Mouse (Mus musculus) MEL (cell line): ENCODE results near the gene Stac.

Experiments
- CTCF ChIP-seq, 3 experiments: IDR thresholded peaks in 2 of 3; conservative IDR thresholded peaks in 1 of 3; 2 replicates each; pipeline ENCODE4 v1.5.1; 2011 to 2012; ENCODE audit warnings: low read length in 3 of 3, low read depth in 2 of 3, mild to moderate bottlenecking in 2 of 3, improper control_type of control experiment in 1 of 3, inconsistent platforms in 1 of 3, mixed read lengths in 1 of 3, moderate library complexity in 1 of 3; ENCODE audit not compliant: control insufficient read depth in 1 of 3, insufficient read depth in 1 of 3, poor library complexity in 1 of 3, severe bottlenecking in 1 of 3
- GATA1 ChIP-seq: IDR thresholded peaks from 2 replicates; pipeline ENCODE4 v1.6.1; 2011; ENCODE audit warnings: low read depth, low read length, improper control_type of control experiment
- HCFC1 ChIP-seq: IDR thresholded peaks from 2 replicates; pipeline ENCODE4 v1.6.1; 2012; ENCODE audit warnings: low read depth, mild to moderate bottlenecking, inconsistent platforms, low read length, improper control_type of control experiment, moderate library complexity
- JUND ChIP-seq: IDR thresholded peaks from 2 replicates; pipeline ENCODE4 v1.6.1; 2011; ENCODE audit warnings: low read depth, mild to moderate bottlenecking, improper control_type of control experiment, low read length
- POLR2A ChIP-seq, 2 experiments: IDR thresholded peaks; 2 replicates each; pipeline ENCODE4 v1.6.1; 2011 to 2012; ENCODE audit warnings: low read length in 2 of 2, mild to moderate bottlenecking in 2 of 2, control low read depth in 1 of 2, improper control_type of control experiment in 1 of 2, low read depth in 1 of 2, moderate library complexity in 1 of 2; ENCODE audit not compliant: control insufficient read depth in 1 of 2, insufficient read depth in 1 of 2, poor library complexity in 1 of 2
- USF2 ChIP-seq, 2 experiments: IDR thresholded peaks; 2 replicates each; pipeline ENCODE4 v1.6.1; 2011 to 2012; ENCODE audit warnings: improper control_type of control experiment in 2 of 2, low read length in 2 of 2, borderline replicate concordance in 1 of 2, inconsistent platforms in 1 of 2, low read depth in 1 of 2, mild to moderate bottlenecking in 1 of 2; ENCODE audit not compliant: insufficient read depth in 1 of 2

GRCm38 (mm10) chr9:111534744-111535423, 155.3 kb downstream of the Stac start:
- no peak for TF ChIP-seq GATA1
- TF ChIP-seq POLR2A (IDR thresholded peaks at IDR 0.05; ENCODE audit: control insufficient read depth in 1 of 2, insufficient read depth in 1 of 2, low read depth in 1 of 2, low read length in 2 of 2, poor library complexity in 1 of 2), result no peak
- no peak for TF ChIP-seq CTCF (IDR thresholded peaks at IDR 0.05 in 2 of 3, conservative IDR thresholded peaks at IDR 0.05 in 1 of 3; ENCODE audit: control insufficient read depth in 1 of 3, insufficient read depth in 1 of 3, low read depth in 2 of 3, low read length in 3 of 3, poor library complexity in 1 of 3, severe bottlenecking in 1 of 3)
- no peak for TF ChIP-seq JUND
- TF ChIP-seq USF2 (IDR thresholded peaks at IDR 0.05; ENCODE audit: borderline replicate concordance in 1 of 2, insufficient read depth in 1 of 2, low read depth in 1 of 2, low read length in 2 of 2), result no peak
- TF ChIP-seq HCFC1, result no peak
